Mouse (Mus musculus) heart, embryonic 11.5 days (tissue): ENCODE results near the gene Pih1d1. TPM values are rescaled to one million over a fixed set of nuclear protein-coding genes. Genes with fewer than 3 reads are reported as not detected.

Experiments
- ATAC-seq: fragments of 200-750 bp; cut with Nextera tagmentation; replicated peaks from 2 replicates; pipeline ENCODE4 v1.8.0; 2017; ENCODE audit warnings: moderate library complexity; ENCODE audit not compliant: insufficient number of reproducible peaks, low FRiP score, low TSS enrichment
- H3K27ac ChIP-seq: fragments of 300-500 bp; sonication (generic); 2 replicates; pipeline ENCODE4 v1.5.1; 2014; ENCODE audit warnings: mild to moderate bottlenecking, low read depth, low read length
- H3K27me3 ChIP-seq: fragments of 300-500 bp; sonication (generic); 2 replicates; pipeline ENCODE4 v1.6.1; 2014; ENCODE audit warnings: mild to moderate bottlenecking, low read length, mixed read lengths; ENCODE audit not compliant: control insufficient read depth, insufficient read depth
- H3K36me3 ChIP-seq: fragments of 300-500 bp; sonication (generic); 2 replicates; pipeline ENCODE4 v1.6.1; 2014; ENCODE audit warnings: mild to moderate bottlenecking, low read length, moderate library complexity, mixed read lengths; ENCODE audit not compliant: control insufficient read depth, insufficient read depth
- H3K4me1 ChIP-seq: fragments of 300-500 bp; sonication (generic); 2 replicates; pipeline ENCODE4 v1.6.1; 2014; ENCODE audit warnings: low read length; ENCODE audit not compliant: control insufficient read depth, insufficient read depth
- H3K4me2 ChIP-seq: fragments of 300-500 bp; sonication (generic); 2 replicates; pipeline ENCODE4 v1.6.1; 2014; ENCODE audit warnings: mild to moderate bottlenecking, moderate library complexity
- H3K4me3 ChIP-seq: fragments of 300-500 bp; sonication (generic); 2 replicates; pipeline ENCODE4 v1.5.1; 2014; ENCODE audit warnings: low read depth, low read length
- H3K9ac ChIP-seq: fragments of 300-500 bp; sonication (generic); 2 replicates; pipeline ENCODE4 v1.6.1; 2014; ENCODE audit warnings: mild to moderate bottlenecking, low read depth, low read length, moderate library complexity
- H3K9me3 ChIP-seq: fragments of 300-500 bp; sonication (generic); replicated peaks from 2 replicates; pipeline ENCODE4 v1.6.1; 2016; ENCODE audit warnings: low read length; ENCODE audit not compliant: control insufficient read depth
- WGBS: fragments of 180-500 bp; shearing (Covaris S2); extraction: QIAGEN DNeasy Blood & Tissue Kit; methylation state at CpG from one replicate; pipeline ENCODE4 v1.1.7; 2014; ENCODE audit not compliant: insufficient replicate concordance; 5-methylcytosine and 5-hydroxymethylcytosine counted together
- polyA plus RNA-seq: library from polyadenylated mRNA; unstranded; fragments of >200 nt; fragmentation: Nextera tagmentation; extraction: Ambion mirVana; gene quantifications from 2 replicates; pipeline ENCODE4 v1.2.1, GENCODE M21; 2014

The Pih1d1 gene
- polyA plus RNA-seq, 1 experiment from 2014 or later, result 99.6 TPM

- H3K36me3 ChIP-seq, result no peaks in the 10 kb centered on the region
- no peak overlapping the region for H3K9ac ChIP-seq
- H3K27me3 ChIP-seq, result peaks cover 99% of the 10 kb centered on the region
- no peaks in the 10 kb centered on the region for H3K9me3 ChIP-seq
- 5% methylated on average over 35 of the region's 35 CpGs for WGBS
- peak overlapping the region; percentile 68 for H3K4me2 ChIP-seq
- H3K4me1 ChIP-seq, result peaks cover 17% of the 10 kb centered on the region; the same call in 1 of the 2 replicates
- H3K27ac ChIP-seq, result no peak overlapping the region
- H3K4me3 ChIP-seq, result peak overlapping the region; percentile 32
- ATAC-seq, result no peak
Measured at GRCm38 (mm10) chr7:45181540-45181939, 27.4 kb downstream of the Pih1d1 start.

- ATAC-seq, result peak; percentile 77
Measured at GRCm38 (mm10) chr7:45182199-45182601, 28.1 kb downstream of the Pih1d1 start.

DNA sequence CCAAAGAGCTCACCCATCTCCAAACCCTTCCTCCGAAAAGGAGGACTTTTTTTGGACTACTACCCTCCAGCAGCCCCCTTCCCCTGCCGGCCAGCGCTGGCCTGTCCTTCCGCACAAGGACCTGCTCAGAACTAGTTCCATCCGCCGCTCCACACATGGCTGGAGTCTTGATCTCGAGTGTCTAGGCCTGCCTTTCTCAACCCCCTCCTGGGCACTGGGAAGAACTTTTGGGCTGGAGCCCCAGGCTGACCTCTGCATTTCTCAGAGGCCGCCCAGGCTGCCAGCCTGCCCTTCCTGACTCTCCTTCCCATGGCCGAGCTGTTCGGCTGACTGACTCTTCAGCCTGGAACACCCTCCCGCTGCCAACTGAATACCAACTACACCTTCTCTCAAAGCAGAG, 28.5 kb downstream of the Pih1d1 start:
- Histone ChIP-seq H3K27me3 (peaks cover 96% of the 10 kb centered on the region), H3K36me3 (no peaks in the 10 kb centered on the region), H3K27ac (no peak overlapping the region), H3K9me3 (no peaks in the 10 kb centered on the region), H3K4me3 (peak overlapping the region; percentile 33), H3K4me1 (peaks cover 14% of the 10 kb centered on the region; the same call in 1 of the 2 replicates), H3K9ac (no peak overlapping the region), H3K4me2 (peak overlapping the region; percentile 68)
- no peak for ATAC-seq
- WGBS, result 16% methylated on average over 11 of the region's 11 CpGs

More at GRCm38 (mm10) chr7:45182199-45182601, 28.1 kb downstream of the Pih1d1 start:
- Histone ChIP-seq H3K9ac (no peak overlapping the region), H3K27ac (no peak overlapping the region), H3K4me2 (peak overlapping the region; percentile 68), H3K36me3 (no peaks in the 10 kb centered on the region), H3K4me3 (peak overlapping the region; percentile 33), H3K9me3 (no peaks in the 10 kb centered on the region), H3K4me1 (peaks cover 14% of the 10 kb centered on the region; the same call in 1 of the 2 replicates), H3K27me3 (peaks cover 98% of the 10 kb centered on the region)
- under 1% methylated on average over 34 of the region's 34 CpGs for WGBS

- ATAC-seq, result no peak
- peaks cover 14% of the 10 kb centered on the region; the same call in 1 of the 2 replicates for H3K4me1 ChIP-seq
- no peak overlapping the region for H3K4me3 ChIP-seq
- 59% methylated on average over 7 of the region's 7 CpGs for WGBS
- no peak overlapping the region for H3K27ac ChIP-seq
- H3K9ac ChIP-seq, result no peak overlapping the region
- H3K36me3 ChIP-seq, result no peaks in the 10 kb centered on the region
- no peaks in the 10 kb centered on the region for H3K9me3 ChIP-seq
- no peak overlapping the region for H3K4me2 ChIP-seq
- H3K27me3 ChIP-seq, result peaks cover 90% of the 10 kb centered on the region
Measured at GRCm38 (mm10) chr7:45183672-45184071, 29.6 kb downstream of the Pih1d1 start.

GRCm38 (mm10) chr7:45185921-45186320, 31.8 kb downstream of the Pih1d1 start:
- Histone ChIP-seq H3K27me3 (peaks cover 81% of the 10 kb centered on the region), H3K4me3 (no peak overlapping the region), H3K4me1 (peaks cover 12% of the 10 kb centered on the region; the same call in 1 of the 2 replicates), H3K27ac (no peak overlapping the region), H3K9ac (no peak overlapping the region), H3K9me3 (no peaks in the 10 kb centered on the region), H3K4me2 (no peak overlapping the region), H3K36me3 (no peaks in the 10 kb centered on the region)
- no peak for ATAC-seq
- 72% methylated on average over 7 of the region's 7 CpGs for WGBS

GRCm38 (mm10) chr7:45189600-45189999, 35.5 kb downstream of the Pih1d1 start:
- no peaks in the 10 kb centered on the region for H3K9me3 ChIP-seq
- 0 out of 2 replicates have a peak, but pooled peaks cover 7% of the 10 kb centered on the region for H3K4me1 ChIP-seq
- WGBS, result 47% methylated on average over 16 of the region's 16 CpGs
- no peak overlapping the region for H3K27ac ChIP-seq
- H3K36me3 ChIP-seq, result no peaks in the 10 kb centered on the region
- H3K4me2 ChIP-seq, result no peak overlapping the region
- no peak for ATAC-seq
- H3K27me3 ChIP-seq, result peaks cover 56% of the 10 kb centered on the region
- H3K4me3 ChIP-seq, result no peak overlapping the region
- H3K9ac ChIP-seq, result no peak overlapping the region

- 88% methylated on average over 6 of the region's 6 CpGs for WGBS
- H3K27ac ChIP-seq, result no peak overlapping the region
- peaks cover 10% of the 10 kb centered on the region; the same call in 1 of the 2 replicates for H3K4me1 ChIP-seq
- H3K4me3 ChIP-seq, result no peak overlapping the region
- H3K4me2 ChIP-seq, result no peak overlapping the region
- peaks cover 50% of the 10 kb centered on the region for H3K27me3 ChIP-seq
- no peak overlapping the region for H3K9ac ChIP-seq
- no peaks in the 10 kb centered on the region for H3K36me3 ChIP-seq
- no peaks in the 10 kb centered on the region for H3K9me3 ChIP-seq
- ATAC-seq, result no peak
Measured at GRCm38 (mm10) chr7:45190186-45190585, 36.1 kb downstream of the Pih1d1 start.

DNA sequence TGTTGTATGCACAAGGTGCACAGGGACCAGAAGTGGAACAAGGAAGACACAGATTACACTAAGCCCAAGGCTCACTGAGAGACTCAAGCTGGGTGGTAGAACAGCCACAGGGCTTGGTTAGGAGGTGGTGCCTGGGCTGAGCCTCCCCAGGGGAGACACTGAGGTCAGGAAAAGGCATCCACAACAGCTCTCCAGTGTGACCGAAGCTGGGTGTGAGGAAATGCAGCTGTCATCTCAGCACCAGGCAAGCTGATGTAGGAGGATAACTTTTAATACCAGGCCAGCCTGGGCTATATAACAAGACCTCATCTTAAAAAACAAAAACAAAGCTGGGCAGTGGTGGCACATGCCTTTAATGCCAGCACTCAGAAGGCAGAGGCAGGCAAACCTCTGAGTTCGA, 37.1 kb downstream of the Pih1d1 start:
- Histone ChIP-seq H3K27me3 (peaks cover 40% of the 10 kb centered on the region), H3K4me1 (peaks cover 13% of the 10 kb centered on the region), H3K4me3 (no peak overlapping the region), H3K9me3 (no peaks in the 10 kb centered on the region), H3K27ac (no peak overlapping the region), H3K9ac (no peak overlapping the region), H3K4me2 (no peak overlapping the region), H3K36me3 (no peaks in the 10 kb centered on the region)
- WGBS, result 55% methylated on average over 2 of the region's 2 CpGs
- ATAC-seq, result no peak

DNA sequence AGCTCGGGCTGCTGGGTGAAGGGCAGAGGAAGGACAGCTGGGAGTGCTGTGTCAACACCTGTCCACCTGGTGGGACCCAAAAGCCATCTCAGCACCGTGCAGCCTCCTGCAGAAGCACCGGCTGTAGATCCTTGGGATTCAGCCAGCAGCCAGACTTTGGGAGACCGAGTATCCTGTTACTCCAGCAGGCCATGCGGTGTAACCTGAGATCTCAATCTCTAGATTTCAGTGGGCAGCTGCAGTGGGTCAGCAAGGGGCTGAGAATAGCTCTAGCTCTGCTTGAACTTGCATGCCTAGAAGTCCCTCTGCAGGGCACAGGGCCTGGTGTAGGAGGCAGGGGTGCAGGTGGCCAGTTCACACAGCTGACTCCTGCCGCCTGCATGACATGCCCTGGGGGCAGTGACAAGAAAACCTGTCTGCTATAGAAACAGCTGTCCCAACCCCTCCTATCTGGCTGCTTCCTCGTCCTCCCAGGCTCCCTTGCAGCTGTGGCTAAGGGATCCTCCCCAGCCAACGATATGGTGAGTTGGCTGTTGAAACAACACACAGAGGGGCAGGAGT, 37.8 kb downstream of the Pih1d1 start:
- H3K4me2 ChIP-seq, result no peak overlapping the region
- no peaks in the 10 kb centered on the region for H3K36me3 ChIP-seq
- H3K9me3 ChIP-seq, result no peaks in the 10 kb centered on the region
- ATAC-seq, result no peak
- H3K9ac ChIP-seq, result no peak overlapping the region
- peaks cover 13% of the 10 kb centered on the region for H3K4me1 ChIP-seq
- 9% methylated on average over 8 of the region's 8 CpGs for WGBS
- peaks cover 36% of the 10 kb centered on the region for H3K27me3 ChIP-seq
- no peak overlapping the region for H3K4me3 ChIP-seq
- no peak overlapping the region for H3K27ac ChIP-seq
